Mouse (Mus musculus): ENCODE measurements at regions not wholly inside any gene's neighbourhood (a gene's known extent, or its start where the extent isn't known, plus 50 kb on each side); places are given as distances from the start of the nearest gene placed in this dataset.

DNA sequence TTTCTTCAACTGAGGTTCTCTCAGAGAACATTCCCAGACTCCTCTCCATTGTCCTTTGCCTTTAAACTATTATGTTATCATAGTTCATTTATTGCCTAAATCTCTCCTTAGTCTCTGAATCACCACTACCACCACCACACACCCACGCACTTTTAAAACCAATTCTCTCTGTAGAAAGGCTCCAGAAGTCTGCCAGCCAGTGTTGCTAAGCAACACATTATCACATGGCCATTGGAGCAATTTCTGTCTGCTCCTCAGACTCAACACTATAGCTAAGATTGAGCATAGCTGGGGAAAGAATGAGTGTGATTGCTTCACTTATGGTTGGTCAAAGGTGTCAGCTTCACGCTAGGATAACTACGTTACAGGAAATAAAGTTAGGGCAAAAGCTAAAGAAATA is 59.3 kb downstream of the Trap1a start:
- no peak for DNase-seq (ENCODE audit: low read depth)

- peak; percentile 8 for DNase-seq (ENCODE audit: low read depth)
Observed at GRCm38 (mm10) chrX:139416701-139417100, 63.5 kb upstream of the D330045A20Rik start.

GRCm38 (mm10) chrX:139419867-139420266 is 60.3 kb upstream of the D330045A20Rik start:
- no peak for DNase-seq (ENCODE audit: low read depth)

- DNase-seq (ENCODE audit: low read depth): no peak
Observed at GRCm38 (mm10) chrX:139424307-139424706, 55.9 kb upstream of the D330045A20Rik start.
